Mouse (Mus musculus): ENCODE data around the gene Myoc. TPM values are rescaled to one million over a fixed set of nuclear protein-coding genes. Genes with fewer than 3 reads are reported as not detected.

Gene Myoc
- polyA plus RNA-seq (2014; fragmentation: Nextera tagmentation; extraction: Ambion mirVana) = not detected in 2 replicates

DNA sequence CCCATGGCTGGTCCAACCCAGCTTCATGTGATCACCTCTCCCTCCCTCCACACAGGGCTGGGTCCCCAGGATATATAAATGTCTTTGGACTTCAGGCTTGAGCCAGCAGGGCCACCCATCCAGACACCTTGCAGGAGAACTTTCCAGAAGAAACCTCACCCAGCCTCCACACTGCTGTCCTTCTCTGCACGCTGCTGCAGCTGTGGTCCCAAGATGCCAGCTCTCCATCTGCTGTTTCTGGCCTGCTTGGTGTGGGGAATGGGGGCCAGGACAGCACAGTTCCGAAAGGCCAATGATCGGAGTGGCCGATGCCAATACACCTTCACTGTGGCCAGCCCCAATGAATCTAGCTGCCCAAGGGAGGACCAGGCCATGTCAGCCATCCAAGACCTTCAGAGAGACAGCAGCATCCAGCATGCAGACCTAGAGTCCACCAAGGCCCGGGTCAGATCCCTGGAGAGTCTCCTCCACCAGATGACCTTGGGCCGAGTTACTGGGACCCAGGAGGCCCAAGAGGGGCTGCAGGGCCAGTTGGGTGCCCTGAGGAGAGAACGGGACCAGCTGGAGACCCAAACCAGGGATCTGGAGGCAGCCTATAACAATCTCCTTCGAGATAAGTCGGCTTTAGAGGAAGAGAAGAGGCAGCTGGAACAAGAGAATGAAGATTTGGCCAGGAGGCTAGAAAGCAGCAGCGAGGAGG lies at the start of gene Myoc:
Gene Myoc, plus strand, starts transcription at position 105 of the 700 bp plus-strand sequence.
- no peak within 1 kb of the TSS for H3K4me2 ChIP-seq (replicated peaks; ENCODE audit: low read depth, low read length)
- no peak within 1 kb of the TSS for H3K9ac ChIP-seq (ENCODE audit: low read depth, low read length)
- WGBS = 83% methylated on average over 10 of the region's 10 CpGs
- no peak for DNase-seq (ENCODE audit: low spot score)
- no peak within 1 kb of the TSS for H3K4me3 ChIP-seq (ENCODE audit: low read depth, low read length)
- H3K36me3 ChIP-seq (ENCODE audit: control insufficient read depth, insufficient read depth, low read length) = no peaks in the 10 kb centered on the region
- no peak within 1 kb of the TSS for H3K27ac ChIP-seq (ENCODE audit: low read depth, low read length)
- no peaks in the 10 kb centered on the region for H3K27me3 ChIP-seq (ENCODE audit: control insufficient read depth, insufficient read depth, low read length)
- no peaks in the 10 kb centered on the region for H3K9me3 ChIP-seq (ENCODE audit: control insufficient read depth, low read length)
- no peak for ATAC-seq (ENCODE audit: low FRiP score)
- H3K4me1 ChIP-seq (replicated peaks; ENCODE audit: control insufficient read depth, insufficient read depth, low read length) = no peaks in the 10 kb centered on the region

DNA sequence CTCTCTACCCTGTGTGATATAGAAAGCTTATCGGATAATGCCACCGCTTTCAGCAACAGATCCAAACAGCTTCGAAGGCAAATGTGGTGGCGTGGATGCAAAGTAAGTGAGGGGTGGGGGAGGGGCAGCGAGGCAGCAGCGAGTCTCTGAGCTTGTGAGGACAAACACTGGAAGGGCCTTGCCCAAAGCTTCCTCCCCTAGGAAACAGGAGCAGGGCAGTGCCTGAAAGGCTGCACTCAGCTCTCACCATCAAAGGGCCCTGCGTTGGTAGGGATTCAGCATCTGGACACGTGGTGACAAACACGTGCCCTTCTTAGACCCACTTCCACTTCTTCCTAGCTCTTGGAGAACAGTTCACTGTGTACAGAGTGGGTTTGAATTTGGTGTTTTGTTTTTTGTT lies 49.5 kb upstream of the Myoc start:
- no peaks in the 10 kb centered on the region for H3K9me3 ChIP-seq (ENCODE audit: control insufficient read depth, low read length)
- H3K4me3 ChIP-seq (ENCODE audit: low read depth, low read length) = no peak overlapping the region
- no peaks in the 10 kb centered on the region for H3K27me3 ChIP-seq (ENCODE audit: control insufficient read depth, insufficient read depth, low read length)
- H3K27ac ChIP-seq (ENCODE audit: low read depth, low read length) = no peak overlapping the region
- WGBS = 7% methylated on average over 9 of the region's 9 CpGs
- ATAC-seq (ENCODE audit: low FRiP score) = peak; percentile 87
- DNase-seq (ENCODE audit: low spot score) = peak; percentile 74
- no peaks in the 10 kb centered on the region for H3K36me3 ChIP-seq (ENCODE audit: control insufficient read depth, insufficient read depth, low read length)
- no peaks in the 10 kb centered on the region for H3K4me1 ChIP-seq (replicated peaks; ENCODE audit: control insufficient read depth, insufficient read depth, low read length)
- H3K9ac ChIP-seq (ENCODE audit: low read depth, low read length) = no peak overlapping the region
- H3K4me2 ChIP-seq (replicated peaks; ENCODE audit: low read depth, low read length) = no peak overlapping the region

GRCm38 (mm10) chr1:162590415-162590997 lies 48.4 kb upstream of the Myoc start:
- ATAC-seq (ENCODE audit: low FRiP score) = peak; percentile 77

GRCm38 (mm10) chr1:162597379-162598102 lies 41.4 kb upstream of the Myoc start:
- 83% methylated on average over 3 of the region's 3 CpGs for WGBS
- H3K4me1 ChIP-seq (replicated peaks; ENCODE audit: control insufficient read depth, insufficient read depth, low read length) = no peaks in the 10 kb centered on the region
- no peak overlapping the region for H3K27ac ChIP-seq (ENCODE audit: low read depth, low read length)
- no peak overlapping the region for H3K4me3 ChIP-seq (ENCODE audit: low read depth, low read length)
- H3K9ac ChIP-seq (ENCODE audit: low read depth, low read length) = no peak overlapping the region
- ATAC-seq (ENCODE audit: low FRiP score) = no peak
- no peak overlapping the region for H3K4me2 ChIP-seq (replicated peaks; ENCODE audit: low read depth, low read length)
- no peaks in the 10 kb centered on the region for H3K9me3 ChIP-seq (ENCODE audit: control insufficient read depth, low read length)
- DNase-seq (ENCODE audit: low spot score) = no peak
- no peaks in the 10 kb centered on the region for H3K27me3 ChIP-seq (ENCODE audit: control insufficient read depth, insufficient read depth, low read length)
- no peaks in the 10 kb centered on the region for H3K36me3 ChIP-seq (ENCODE audit: control insufficient read depth, insufficient read depth, low read length)

More at GRCm38 (mm10) chr1:162590415-162590997, 48.4 kb upstream of the Myoc start:
- H3K27ac ChIP-seq (ENCODE audit: low read depth, low read length) = no peak overlapping the region
- H3K4me3 ChIP-seq (ENCODE audit: low read depth, low read length) = no peak overlapping the region
- no peak overlapping the region for H3K4me2 ChIP-seq (replicated peaks; ENCODE audit: low read depth, low read length)
- H3K27me3 ChIP-seq (ENCODE audit: control insufficient read depth, insufficient read depth, low read length) = no peaks in the 10 kb centered on the region
- DNase-seq (ENCODE audit: low spot score) = no peak
- H3K9me3 ChIP-seq (ENCODE audit: control insufficient read depth, low read length) = no peaks in the 10 kb centered on the region
- H3K36me3 ChIP-seq (ENCODE audit: control insufficient read depth, insufficient read depth, low read length) = no peaks in the 10 kb centered on the region
- no peaks in the 10 kb centered on the region for H3K4me1 ChIP-seq (replicated peaks; ENCODE audit: control insufficient read depth, insufficient read depth, low read length)
- WGBS = 69% methylated on average over 8 of the region's 8 CpGs
- H3K9ac ChIP-seq (ENCODE audit: low read depth, low read length) = no peak overlapping the region

DNA sequence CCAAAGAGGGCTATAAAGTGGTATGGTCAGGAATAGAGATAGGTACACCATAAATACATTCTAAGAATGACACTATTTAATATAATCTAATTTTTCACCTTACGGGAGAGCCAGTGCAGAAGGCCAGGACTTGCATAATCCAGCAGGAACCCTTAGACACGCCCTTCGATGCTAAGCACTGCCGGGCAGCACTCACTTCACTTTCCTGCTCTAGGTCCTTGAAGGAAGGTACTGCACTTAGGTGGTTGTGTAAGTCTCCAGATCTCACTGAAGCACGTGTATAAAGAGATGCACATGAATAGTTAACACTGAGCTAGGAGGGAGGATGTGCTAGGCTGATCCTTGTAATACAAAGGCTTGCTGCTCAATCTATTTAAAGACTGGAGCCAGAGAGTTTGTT lies 39.3 kb upstream of the Myoc start:
- H3K4me3 ChIP-seq (ENCODE audit: low read depth, low read length) = no peak overlapping the region
- no peaks in the 10 kb centered on the region for H3K9me3 ChIP-seq (ENCODE audit: control insufficient read depth, low read length)
- ATAC-seq (ENCODE audit: low FRiP score) (no peak), DNase-seq (ENCODE audit: low spot score) (no peak)
- H3K4me1 ChIP-seq (replicated peaks; ENCODE audit: control insufficient read depth, insufficient read depth, low read length) = no peaks in the 10 kb centered on the region
- no peak overlapping the region for H3K9ac ChIP-seq (ENCODE audit: low read depth, low read length)
- no peaks in the 10 kb centered on the region for H3K36me3 ChIP-seq (ENCODE audit: control insufficient read depth, insufficient read depth, low read length)
- no peak overlapping the region for H3K4me2 ChIP-seq (replicated peaks; ENCODE audit: low read depth, low read length)
- no peak overlapping the region for H3K27ac ChIP-seq (ENCODE audit: low read depth, low read length)
- H3K27me3 ChIP-seq (ENCODE audit: control insufficient read depth, insufficient read depth, low read length) = no peaks in the 10 kb centered on the region
- 91% methylated on average over 5 of the region's 5 CpGs for WGBS

DNA sequence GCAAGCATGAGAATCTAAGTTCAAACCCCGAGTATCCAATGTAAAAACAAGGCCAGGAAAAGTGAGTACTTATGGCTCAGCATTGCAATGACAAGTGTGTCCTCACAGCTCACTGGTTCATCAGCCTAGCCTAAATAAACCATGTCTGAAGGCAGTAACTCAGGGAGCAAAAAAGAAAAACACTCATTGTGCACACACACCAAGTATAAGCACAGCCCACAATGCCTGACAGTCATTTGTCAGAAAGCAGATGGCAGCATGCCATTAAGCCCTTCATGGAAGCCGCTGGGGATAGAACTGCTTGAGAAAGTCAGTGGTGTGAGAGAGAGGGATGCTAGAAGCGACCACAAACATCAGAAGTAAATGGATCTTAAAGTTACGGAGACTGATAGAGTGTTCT lies 37.7 kb upstream of the Myoc start:
- no peak overlapping the region for H3K9ac ChIP-seq (ENCODE audit: low read depth, low read length)
- DNase-seq (ENCODE audit: low spot score) (peak; percentile 32), ATAC-seq (ENCODE audit: low FRiP score) (peak; percentile 87)
- no peak overlapping the region for H3K27ac ChIP-seq (ENCODE audit: low read depth, low read length)
- H3K36me3 ChIP-seq (ENCODE audit: control insufficient read depth, insufficient read depth, low read length) = no peaks in the 10 kb centered on the region
- no peak overlapping the region for H3K4me2 ChIP-seq (replicated peaks; ENCODE audit: low read depth, low read length)
- no peaks in the 10 kb centered on the region for H3K27me3 ChIP-seq (ENCODE audit: control insufficient read depth, insufficient read depth, low read length)
- no peaks in the 10 kb centered on the region for H3K4me1 ChIP-seq (replicated peaks; ENCODE audit: control insufficient read depth, insufficient read depth, low read length)
- WGBS = 60% methylated on average over 4 of the region's 4 CpGs
- H3K9me3 ChIP-seq (ENCODE audit: control insufficient read depth, low read length) = no peaks in the 10 kb centered on the region
- no peak overlapping the region for H3K4me3 ChIP-seq (ENCODE audit: low read depth, low read length)

GRCm38 (mm10) chr1:162608127-162608526 lies 30.8 kb upstream of the Myoc start:
- Histone ChIP-seq H3K9ac (ENCODE audit: low read depth, low read length) (no peak overlapping the region), H3K4me2 (replicated peaks; ENCODE audit: low read depth, low read length) (no peak overlapping the region), H3K4me3 (ENCODE audit: low read depth, low read length) (no peak overlapping the region), H3K4me1 (replicated peaks; ENCODE audit: control insufficient read depth, insufficient read depth, low read length) (no peaks in the 10 kb centered on the region), H3K36me3 (ENCODE audit: control insufficient read depth, insufficient read depth, low read length) (no peaks in the 10 kb centered on the region), H3K9me3 (ENCODE audit: control insufficient read depth, low read length) (no peaks in the 10 kb centered on the region), H3K27ac (ENCODE audit: low read depth, low read length) (no peak overlapping the region), H3K27me3 (ENCODE audit: control insufficient read depth, insufficient read depth, low read length) (no peaks in the 10 kb centered on the region)
- 10% methylated on average over 1 of the region's 1 CpGs for WGBS
- ATAC-seq (ENCODE audit: low FRiP score) (no peak), DNase-seq (ENCODE audit: low spot score) (no peak)

DNA sequence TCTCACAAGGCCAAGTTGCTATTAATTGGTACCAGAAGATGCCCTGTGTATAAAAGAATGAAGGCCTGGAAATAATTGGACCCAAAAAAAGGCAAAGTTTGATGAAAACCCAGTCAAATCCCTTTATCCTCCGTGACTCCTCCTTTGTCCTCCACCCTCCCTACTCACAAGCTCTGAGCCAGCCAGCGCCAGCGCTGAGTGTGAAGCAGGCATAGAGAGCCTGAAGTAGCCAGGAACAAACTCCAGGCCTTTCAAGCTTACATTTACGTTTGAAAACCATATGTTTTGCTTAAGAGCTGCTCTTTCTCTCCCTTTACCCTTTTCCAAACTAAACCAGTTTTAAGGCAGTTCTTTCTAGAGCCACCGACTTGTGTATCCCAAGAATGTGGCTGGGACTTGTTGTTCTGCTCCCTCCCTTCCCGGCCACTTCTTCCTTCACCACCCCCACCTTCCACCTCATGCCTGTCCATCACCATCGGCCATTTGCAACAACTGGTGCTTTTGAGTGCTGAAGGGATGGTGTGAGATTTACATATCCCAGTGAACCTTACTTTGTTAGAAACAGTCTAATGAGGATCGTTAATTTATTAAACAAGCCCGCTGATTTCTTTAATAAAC lies 29.2 kb upstream of the Myoc start:
- DNase-seq (ENCODE audit: low spot score) = no peak
- Histone ChIP-seq H3K4me2 (replicated peaks; ENCODE audit: low read depth, low read length) (no peak overlapping the region), H3K9ac (ENCODE audit: low read depth, low read length) (no peak overlapping the region), H3K9me3 (ENCODE audit: control insufficient read depth, low read length) (no peaks in the 10 kb centered on the region), H3K4me1 (replicated peaks; ENCODE audit: control insufficient read depth, insufficient read depth, low read length) (no peaks in the 10 kb centered on the region), H3K4me3 (ENCODE audit: low read depth, low read length) (no peak overlapping the region), H3K27ac (ENCODE audit: low read depth, low read length) (no peak overlapping the region), H3K27me3 (ENCODE audit: control insufficient read depth, insufficient read depth, low read length) (no peaks in the 10 kb centered on the region), H3K36me3 (ENCODE audit: control insufficient read depth, insufficient read depth, low read length) (no peaks in the 10 kb centered on the region)
- WGBS = 42% methylated on average over 9 of the region's 9 CpGs
- ATAC-seq (ENCODE audit: low FRiP score) = no peak

Data from hindbrain, embryonic 11.5 days (tissue).